Mouse (Mus musculus) heart, adult 2 months (tissue): ENCODE data around the gene Gm6760. TPM values are rescaled to one million over a fixed set of nuclear protein-coding genes. Genes with fewer than 3 reads are reported as not detected.

Experiments used
- DNase-seq, 2 experiments: peaks; one replicate each; pipeline ENCODE4 v3.0.0; 2021
- H3K27ac ChIP-seq: fragments of 200-600 bp; 2 replicates; pipeline ENCODE4 v1.8.1; 2022
- H3K27me3 ChIP-seq: fragments of 200-500 bp; 2 replicates; pipeline ENCODE4 v1.6.1; 2012; ENCODE audit warnings: mild to moderate bottlenecking, low read length, inconsistent platforms, mixed read lengths; ENCODE audit not compliant: control insufficient read depth, insufficient read depth
- H3K36me3 ChIP-seq: fragments of 200-500 bp; 2 replicates; pipeline ENCODE4 v1.6.1; 2012; ENCODE audit warnings: low read length, inconsistent platforms; ENCODE audit not compliant: control insufficient read depth, insufficient read depth
- H3K4me1 ChIP-seq: fragments of 200-500 bp; 2 replicates; pipeline ENCODE4 v1.6.1; 2011; ENCODE audit warnings: low read length; ENCODE audit not compliant: control insufficient read depth, insufficient read depth
- H3K4me3 ChIP-seq: fragments of 200-600 bp; 2 replicates; pipeline ENCODE4 v1.8.1; 2022
- H3K79me2 ChIP-seq: fragments of 200-500 bp; replicated peaks from 2 replicates; pipeline ENCODE4 v1.6.1; 2012; ENCODE audit warnings: mild to moderate bottlenecking, inconsistent platforms, low read length, moderate library complexity, mixed read lengths; ENCODE audit not compliant: control insufficient read depth, insufficient read depth
- H3K9ac ChIP-seq: fragments of 200-500 bp; 2 replicates; pipeline ENCODE4 v1.6.1; 2012; ENCODE audit warnings: low read depth, mild to moderate bottlenecking, control low read depth, inconsistent platforms, low read length, mixed read lengths
- CTCF ChIP-seq: fragments of 200-600 bp; IDR thresholded peaks from 2 replicates; pipeline ENCODE4 v1.8.1; 2022; ENCODE audit warnings: antibody characterized with exemption, mild to moderate bottlenecking, moderate library complexity
- EP300 ChIP-seq: fragments of 200-500 bp; IDR thresholded peaks from 2 replicates; pipeline ENCODE4 v1.6.1; 2011; ENCODE audit warnings: low read depth, low read length, control low read depth; ENCODE audit not compliant: insufficient read depth
- POLR2A ChIP-seq: fragments of 200-500 bp; IDR thresholded peaks from 2 replicates; pipeline ENCODE4 v1.6.1; 2011; ENCODE audit warnings: mild to moderate bottlenecking, low read depth, low read length, control low read depth; ENCODE audit not compliant: insufficient read depth
- WGBS: fragments of 180-500 bp; shearing (Covaris S2); methylation state at CpG from one replicate; pipeline ENCODE4 v1.1.7; 2018; 5-methylcytosine and 5-hydroxymethylcytosine counted together
- intact Hi-C: fragments of 180-260 bp; cut with DNase I; formaldehyde crosslinking; loops from one replicate; pipeline ENCODE4 v1.15.1; 2025
- long read RNA-seq: library from polyadenylated mRNA; stranded (forward); transcript quantifications from one replicate; pipeline ENCODE4 v2.0.0, GENCODE M21; 2021
- polyA plus RNA-seq: library from polyadenylated mRNA; depleted of rRNA; stranded (reverse); fragments of >200 nt; gene quantifications from 2 replicates; pipeline ENCODE4 v1.2.3, GENCODE M21; 2012; rRNA removed
- total RNA-seq, 2 experiments: library from RNA; stranded (reverse); gene quantifications; 2 replicates each; pipeline ENCODE4 v1.2.3; 2021

Gm6760 gene
- total RNA-seq: not detected
- polyA plus RNA-seq: not detected in 2 replicates
- long read RNA-seq: 0 reads

DNA sequence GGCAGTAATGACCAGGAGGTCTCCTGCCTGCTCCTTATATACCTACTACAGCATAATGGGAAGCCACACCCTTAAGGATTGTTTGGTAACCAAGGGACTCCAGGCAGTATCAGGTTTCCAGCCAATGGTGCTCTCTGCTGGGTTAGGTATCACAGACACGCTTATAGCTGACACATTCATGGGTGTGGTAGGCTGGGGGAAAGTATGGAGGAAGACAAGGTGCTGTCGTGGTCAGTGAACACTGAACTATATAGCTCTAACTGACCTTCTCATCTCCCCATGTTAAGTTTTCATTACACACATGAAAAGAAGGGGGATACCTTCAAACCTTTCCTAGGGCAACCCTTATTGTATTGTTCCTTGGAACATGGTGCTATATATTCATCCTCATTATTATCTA, at the start of gene Gm6760:
Gene Gm6760 (minus strand): TSS at position 101 of the 400 bp plus-strand sequence.
- Histone ChIP-seq H3K27ac (no peak within 1 kb of the TSS), H3K79me2 (no peaks in the 10 kb centered on the region), H3K4me1 (no peaks in the 10 kb centered on the region), H3K4me3 (no peak within 1 kb of the TSS), H3K27me3 (no peaks in the 10 kb centered on the region), H3K9ac (no peak within 1 kb of the TSS), H3K36me3 (no peaks in the 10 kb centered on the region)
- no peak for DNase-seq
- intact Hi-C loops: no loop called here
- TF ChIP-seq CTCF: no peak
- no peak for TF ChIP-seq EP300
- TF ChIP-seq POLR2A: no peak
- 63% methylated on average over 2 of the region's 2 CpGs for WGBS

DNA sequence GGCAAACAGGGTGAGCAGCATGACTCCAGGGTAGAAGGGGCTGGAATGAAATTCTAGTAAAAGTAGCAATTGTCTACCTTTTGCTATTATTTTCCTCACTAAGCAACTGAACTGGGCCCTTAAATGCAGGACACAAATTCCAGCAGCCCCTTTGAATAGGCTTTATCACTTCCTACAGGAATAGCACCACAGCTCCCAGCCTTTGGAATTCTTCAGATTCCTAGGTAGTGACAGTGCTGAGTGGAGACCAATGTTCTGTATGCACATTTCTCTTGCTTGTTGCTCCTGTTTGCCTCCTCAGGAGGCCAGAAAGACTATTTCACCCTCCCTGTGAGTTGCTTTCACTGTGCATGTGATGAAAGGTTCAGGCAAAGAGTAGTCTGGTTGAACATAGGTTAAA, 29.2 kb upstream of the Gm6760 start:
- intact Hi-C loops: no loop called here
- no peaks in the 10 kb centered on the region for H3K4me1 ChIP-seq
- H3K9ac ChIP-seq: no peak overlapping the region
- no peak for DNase-seq
- no peaks in the 10 kb centered on the region for H3K27me3 ChIP-seq
- no peaks in the 10 kb centered on the region for H3K36me3 ChIP-seq
- H3K4me3 ChIP-seq: no peak overlapping the region
- TF ChIP-seq CTCF (no peak), POLR2A (no peak), EP300 (no peak)
- H3K79me2 ChIP-seq: no peaks in the 10 kb centered on the region
- no peak overlapping the region for H3K27ac ChIP-seq

DNA sequence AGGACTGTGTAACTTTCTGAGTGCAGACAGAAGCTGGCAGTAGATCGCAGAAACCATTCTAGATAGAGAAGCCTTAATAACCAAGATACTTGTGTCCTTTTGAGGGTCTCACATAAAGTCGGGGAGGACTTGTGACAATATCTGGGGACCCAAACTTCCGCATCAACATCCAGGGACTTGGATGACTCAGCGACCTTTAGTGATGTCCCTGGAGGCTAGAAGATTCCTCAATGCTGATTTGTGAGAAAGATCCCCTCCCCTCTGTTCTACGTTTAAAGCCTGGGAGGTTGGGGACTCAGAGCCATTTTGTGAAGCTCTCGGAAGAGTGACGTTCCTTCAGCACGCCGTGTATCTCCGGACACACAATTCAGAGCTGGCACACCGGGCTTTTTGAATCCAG, 21.2 kb upstream of the Gm6760 start, which contains the start of gene 3830417A13Rik:
Gene 3830417A13Rik (plus strand): TSS at position 301 of the 400 bp plus-strand sequence.
- DNase-seq: no peak
- 79% methylated on average over 11 of the region's 11 CpGs for WGBS

More for the DNA sequence above, 21.2 kb upstream of the Gm6760 start, which contains the start of gene 3830417A13Rik:
- Histone ChIP-seq H3K27me3 (no peaks in the 10 kb centered on the region), H3K79me2 (no peaks in the 10 kb centered on the region), H3K27ac (no peak within 1 kb of the TSS), H3K4me1 (no peaks in the 10 kb centered on the region), H3K36me3 (no peaks in the 10 kb centered on the region), H3K4me3 (no peak within 1 kb of the TSS), H3K9ac (no peak within 1 kb of the TSS)
- no peak for TF ChIP-seq POLR2A
- no peak for TF ChIP-seq CTCF
- TF ChIP-seq EP300: no peak
- intact Hi-C loops: no loop called here

Other genes starting within 250 kb of the Gm6760 start
- not detected for gene 3830417A13Rik, start 21.4 kb upstream of the Gm6760 start, total RNA-seq
- not detected in 2 replicates for gene 3830417A13Rik, start 21.4 kb upstream of the Gm6760 start, polyA plus RNA-seq
- under 1 TPM; 0.76 to 0.98 TPM for gene Slitrk4, start 124.8 kb upstream of the Gm6760 start, total RNA-seq
- 0.18 and 0.29 TPM in 2 replicates for gene Slitrk4, start 124.8 kb upstream of the Gm6760 start, polyA plus RNA-seq